Mouse (Mus musculus): ENCODE results near the gene Tecta.

Tecta gene

GRCm38 (mm10) chr9:42385656-42386055 lies 14.1 kb downstream of the Tecta start:
- no peak for DNase-seq

DNA sequence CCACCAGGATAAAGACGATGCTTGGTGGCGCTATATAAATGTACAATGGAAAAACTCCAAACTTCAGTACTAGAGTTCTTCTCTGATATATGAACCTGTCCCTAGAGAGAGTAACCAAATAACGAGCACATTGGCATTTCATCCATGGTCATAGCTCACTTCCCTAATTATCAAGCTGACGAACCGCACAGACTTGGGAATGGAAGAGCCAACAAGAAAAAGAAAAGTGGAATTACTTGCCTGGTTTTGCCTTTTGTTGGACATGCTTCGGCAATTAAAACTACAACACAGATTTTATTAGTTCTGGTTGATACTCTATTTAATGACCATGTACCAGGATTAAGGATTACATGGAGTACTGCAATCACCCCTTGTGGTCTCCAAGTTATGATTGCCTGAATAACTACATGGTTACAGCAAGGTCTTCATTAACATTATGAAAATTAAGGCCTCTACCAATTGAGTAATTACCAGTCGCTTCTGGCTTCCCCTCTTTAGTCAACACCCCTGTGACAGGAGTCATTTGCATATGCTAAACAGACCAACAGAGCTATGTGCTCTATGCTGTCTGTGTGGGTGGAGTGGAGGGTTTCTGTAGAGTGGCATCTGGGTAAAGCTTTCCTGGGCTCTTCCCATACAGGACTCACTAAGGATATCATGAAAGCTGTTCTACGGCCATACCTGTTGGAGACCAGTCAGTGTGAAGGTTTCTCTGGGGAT lies 16.9 kb downstream of the Tecta start:
- DNase-seq, result no peak

- peak in 1 of 2 experiments; percentile 7 for DNase-seq
Measured at GRCm38 (mm10) chr9:42382063-42382462, 17.7 kb downstream of the Tecta start.

DNA sequence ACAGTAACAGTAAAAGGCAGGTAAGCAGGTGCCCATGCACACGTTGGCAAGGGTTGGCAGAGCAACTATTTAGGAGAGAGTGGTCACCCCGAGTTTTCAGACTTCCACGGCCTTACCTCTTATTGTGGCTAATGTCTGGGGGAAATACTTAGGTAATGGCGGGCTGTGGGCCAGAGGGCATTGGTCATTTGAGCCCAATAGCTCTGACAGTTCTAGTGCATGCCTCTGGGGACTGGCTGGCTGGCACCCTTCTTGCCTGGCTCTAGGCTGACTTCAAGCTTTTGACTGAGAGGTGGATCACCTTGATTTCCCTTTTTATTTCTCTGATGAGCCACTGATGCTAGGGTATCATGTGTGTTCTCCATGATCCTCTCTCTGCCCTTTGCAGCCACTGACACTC lies 21.7 kb downstream of the Tecta start:
- DNase-seq, result no peak

DNA sequence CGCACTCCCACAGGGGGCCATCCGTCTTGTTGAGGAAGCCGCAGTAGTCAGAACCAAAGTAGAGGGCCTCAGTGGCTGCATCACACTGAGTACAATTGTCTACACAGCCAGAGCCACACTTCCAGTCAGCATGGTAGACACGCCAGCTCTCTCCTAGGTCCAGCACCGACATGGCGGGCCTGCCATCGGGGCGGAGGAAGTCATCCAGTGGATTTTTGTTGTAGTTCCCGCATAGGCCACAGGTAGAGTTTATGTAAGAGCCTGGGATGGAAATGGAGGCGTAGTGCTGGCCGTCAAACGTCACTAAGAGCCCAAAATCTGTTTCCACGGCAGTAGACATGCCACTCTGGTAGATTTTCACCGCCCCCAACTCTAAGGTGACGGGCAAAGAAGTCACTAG lies 22.1 kb downstream of the Tecta start:
- no peak for DNase-seq

GRCm38 (mm10) chr9:42371670-42372368 lies 27.9 kb downstream of the Tecta start:
- no peak for DNase-seq

- no peak for DNase-seq
Measured at GRCm38 (mm10) chr9:42357585-42357984, 42.1 kb downstream of the Tecta start.

DNA sequence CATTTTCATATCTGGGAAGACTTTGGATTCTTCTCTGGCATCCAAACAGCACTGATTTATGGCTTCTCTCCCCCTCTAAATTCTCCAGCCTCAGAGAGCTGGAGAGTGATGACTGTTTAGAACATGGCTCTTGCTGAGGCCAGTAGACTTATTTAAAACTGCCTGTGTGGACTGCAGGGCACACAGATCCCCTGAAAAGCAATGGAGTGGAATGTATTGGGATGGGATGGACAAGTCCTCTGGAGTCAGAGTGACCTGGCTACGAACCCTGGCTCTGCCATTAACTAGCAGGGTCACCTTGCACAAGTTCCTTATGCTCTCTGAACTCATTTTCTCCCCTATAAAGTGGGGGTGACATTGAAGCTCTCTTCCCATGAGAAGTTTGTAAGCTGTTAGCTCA lies 44.9 kb downstream of the Tecta start:
- DNase-seq, result no peak

- DNase-seq, result no peak
Measured at GRCm38 (mm10) chr9:42349791-42350190, 49.9 kb downstream of the Tecta start.

DNA sequence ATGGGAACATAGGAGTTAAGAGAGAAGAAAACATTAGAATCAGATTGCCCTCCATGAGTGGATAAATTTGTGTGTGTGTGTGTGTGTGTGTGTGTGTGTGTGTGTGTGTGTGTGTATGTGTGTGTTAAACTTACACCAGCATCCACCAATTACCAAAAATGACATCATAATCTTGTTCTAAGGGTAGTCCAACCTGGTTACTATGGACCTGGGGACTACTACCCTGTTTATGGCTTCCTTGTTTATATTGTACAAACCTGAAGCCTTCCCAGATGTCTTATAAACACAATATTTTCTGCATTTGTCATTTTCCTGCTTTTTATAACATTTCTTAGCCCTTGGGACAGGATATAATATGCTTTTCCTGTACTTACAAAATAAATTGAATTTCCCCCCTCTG lies 53.4 kb downstream of the Tecta start:
- no peak for DNase-seq

- no peak for DNase-seq
Measured at GRCm38 (mm10) chr9:42339151-42339550, 60.6 kb downstream of the Tecta start.

DNA sequence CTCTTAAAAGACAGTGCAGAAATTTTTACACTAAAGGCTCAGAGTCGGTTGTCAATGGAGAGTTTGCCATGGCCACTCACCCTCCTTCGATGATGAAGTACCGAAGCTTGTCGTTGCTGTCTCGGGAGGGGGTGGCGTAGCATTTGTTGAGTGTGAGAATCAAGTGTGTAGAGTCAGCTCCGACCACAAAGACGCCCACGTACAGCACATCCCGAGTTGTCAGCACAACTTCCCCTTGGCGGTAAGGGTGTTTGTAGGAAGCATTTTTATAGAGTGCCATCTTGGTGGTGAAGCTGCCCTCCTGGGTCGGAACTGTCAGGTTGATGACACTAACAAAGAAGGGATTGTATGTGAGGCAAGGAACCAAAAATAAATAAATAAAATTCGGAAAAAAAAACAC lies 62.7 kb downstream of the Tecta start:
- DNase-seq, result no peak

DNA sequence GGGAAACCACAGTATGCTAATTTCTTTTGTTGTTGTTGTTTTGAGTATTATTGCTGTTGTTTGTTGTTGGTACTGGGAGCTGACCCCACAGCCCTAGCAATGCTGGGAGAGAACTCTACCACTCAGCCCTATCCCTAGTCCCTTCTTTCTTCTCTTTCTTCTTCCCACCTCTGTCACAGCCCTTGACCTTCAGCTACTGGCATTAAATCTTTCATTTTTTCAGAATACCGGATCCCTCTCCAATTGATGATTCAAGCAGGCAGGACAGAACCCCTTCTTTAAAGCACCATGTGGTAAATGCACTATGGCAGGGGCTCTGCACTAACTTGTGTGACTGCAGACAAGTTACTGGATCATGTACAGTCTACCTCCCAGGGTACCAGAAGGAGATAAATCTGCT lies 63.2 kb downstream of the Tecta start:
- no peak for DNase-seq

- no peak for DNase-seq
Measured at GRCm38 (mm10) chr9:42334885-42335284, 64.8 kb downstream of the Tecta start.

GRCm38 (mm10) chr9:42332692-42333091 lies 67.0 kb downstream of the Tecta start:
- no peak for DNase-seq

DNA sequence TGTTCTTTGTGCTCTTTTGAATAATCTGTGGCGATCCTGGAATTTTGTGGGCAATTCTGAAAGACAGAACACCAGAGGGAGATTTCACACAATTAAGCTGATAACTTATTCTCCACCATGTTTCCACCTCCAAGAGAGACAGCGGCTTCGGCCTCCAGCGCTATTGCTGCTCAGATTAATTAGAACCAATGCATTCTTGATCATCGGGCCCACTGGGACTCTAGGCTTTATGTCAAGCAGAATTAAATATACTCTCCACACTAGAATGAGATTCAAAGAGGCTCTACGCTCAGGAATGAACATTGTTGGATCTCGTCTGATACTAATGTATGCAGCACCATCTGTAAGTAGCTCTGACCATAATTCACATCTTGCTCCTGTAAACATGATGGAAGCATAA lies 68.4 kb downstream of the Tecta start:
- no peak for DNase-seq

- DNase-seq, result no peak
Measured at GRCm38 (mm10) chr9:42329753-42330152, 70.0 kb downstream of the Tecta start.

DNA sequence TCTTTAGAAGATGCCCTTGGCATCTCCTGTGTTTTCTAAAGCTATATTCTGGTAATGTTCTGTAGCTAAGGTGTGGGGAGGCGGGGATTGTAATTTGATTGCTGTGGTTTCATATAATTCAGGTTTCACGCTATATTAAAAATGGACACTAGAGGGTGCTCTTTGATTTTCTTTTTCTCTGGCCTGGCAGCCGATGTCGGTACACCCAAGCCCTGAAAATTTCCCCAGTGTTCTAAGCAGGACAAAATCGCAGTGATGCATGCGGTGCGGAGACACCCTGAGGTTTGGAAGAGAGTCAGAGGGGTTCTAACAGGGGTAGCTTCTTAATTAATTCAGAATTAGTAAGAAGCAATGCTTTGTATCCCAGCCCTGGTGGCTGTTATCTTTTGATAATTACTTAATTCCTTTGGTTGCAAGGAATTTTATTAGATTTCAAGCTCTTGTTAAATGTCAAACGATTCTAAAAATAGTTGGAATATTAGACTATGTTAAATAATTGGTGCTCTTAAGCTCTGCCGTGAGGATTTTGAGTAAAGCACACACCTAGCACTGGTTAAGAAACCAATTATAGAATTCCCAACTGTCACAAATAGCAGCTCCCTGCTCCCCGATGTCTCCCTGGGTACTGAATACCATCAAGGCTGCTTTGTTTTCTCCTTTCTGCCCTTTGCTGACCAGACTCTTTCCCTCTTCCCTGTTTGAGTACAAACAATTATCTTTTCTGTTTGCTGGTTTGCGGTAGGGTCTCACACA lies 72.9 kb downstream of the Tecta start:
- DNase-seq, result peak; percentile 33 to 37

DNA sequence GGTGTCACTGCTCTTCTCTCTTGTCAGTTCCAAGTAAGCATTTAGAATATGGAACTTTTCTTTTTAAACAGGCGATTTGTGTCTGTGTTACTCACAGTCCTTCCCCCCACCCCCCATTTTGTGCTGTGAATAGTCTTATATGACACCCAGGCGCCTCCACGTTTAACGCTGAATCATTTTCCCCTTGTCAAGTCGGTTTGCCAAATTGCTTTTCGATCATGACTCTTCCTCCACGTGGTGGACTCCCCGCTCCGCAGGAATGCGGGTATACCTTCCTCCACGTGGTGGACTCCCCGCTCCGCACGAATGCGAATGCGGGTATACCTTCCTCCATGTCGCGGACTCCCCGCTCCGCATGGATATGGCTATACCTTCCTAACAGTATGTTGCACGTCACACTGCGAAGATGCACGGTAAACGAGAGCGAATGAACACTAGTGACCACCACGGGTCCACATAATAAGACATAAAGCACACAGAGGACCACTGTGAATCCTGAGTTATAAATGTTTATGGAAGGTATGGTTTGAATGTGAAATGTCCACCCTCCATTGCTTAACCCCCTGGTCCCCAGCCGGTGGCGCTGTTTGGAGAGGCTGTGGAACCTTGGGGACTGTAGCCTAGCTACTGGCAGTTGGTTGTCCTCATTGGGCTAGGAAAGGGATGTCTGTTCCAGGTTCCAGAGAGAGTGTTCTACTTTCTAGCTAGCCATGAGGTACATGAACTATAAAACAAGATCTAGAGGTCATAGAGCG lies 74.9 kb downstream of the Tecta start:
- DNase-seq, result no peak

DNA sequence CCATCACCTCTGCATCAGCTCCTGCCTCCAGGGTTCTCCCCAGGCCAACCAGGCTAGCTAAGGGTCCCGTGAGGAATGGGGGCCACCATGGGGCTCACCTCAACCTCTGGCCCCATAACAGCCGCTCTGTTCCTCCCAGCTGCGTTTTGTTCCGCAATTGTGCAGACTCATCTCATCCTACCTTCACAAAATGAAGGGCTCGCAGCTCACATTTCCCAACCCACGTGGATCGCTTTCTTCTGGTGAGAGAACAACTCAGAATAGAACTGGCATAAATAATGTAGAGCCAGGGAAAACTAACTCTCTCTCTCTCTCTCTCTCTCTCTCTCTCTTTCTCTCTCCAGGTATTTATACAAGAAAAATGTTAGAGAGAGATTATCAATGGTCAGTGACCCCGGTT lies 76.5 kb downstream of the Tecta start:
- no peak for DNase-seq

GRCm38 (mm10) chr9:42321442-42321841 lies 78.3 kb downstream of the Tecta start:
- no peak for DNase-seq

DNA sequence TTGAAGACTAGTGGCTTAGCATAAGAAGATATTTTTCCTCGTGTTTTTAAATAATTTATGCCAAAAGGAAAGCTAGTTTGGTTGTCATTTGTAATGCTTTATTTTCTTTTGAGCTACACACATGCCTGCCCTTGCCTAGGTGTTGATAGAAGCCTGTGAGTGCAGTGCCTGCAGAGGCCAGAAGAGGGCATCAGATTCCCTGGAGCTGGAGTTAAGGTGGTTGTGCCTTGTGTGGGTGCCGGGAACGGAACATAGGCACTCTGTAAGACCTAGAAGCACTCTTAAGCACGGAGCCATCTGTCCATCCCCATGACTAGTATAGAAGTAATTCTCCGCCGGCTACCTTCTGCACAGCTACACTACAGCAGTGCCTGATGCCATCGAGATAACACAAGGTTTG lies 79.1 kb downstream of the Tecta start:
- DNase-seq, result no peak

GRCm38 (mm10) chr9:42318455-42318987 lies 81.2 kb downstream of the Tecta start:
- no peak for DNase-seq
